Mouse (Mus musculus) forebrain, embryonic 12.5 days (tissue): ENCODE measurements around the gene Vdac1. TPM values are rescaled to one million over a fixed set of nuclear protein-coding genes. Genes with fewer than 3 reads are reported as not detected.

ENCODE experiments used
- ATAC-seq: fragments of 200-750 bp; cut with Nextera tagmentation; 2 replicates; pipeline ENCODE4 v1.8.0; 2017; ENCODE audit warnings: moderate TSS enrichment; ENCODE audit not compliant: low FRiP score
- H3K27ac ChIP-seq: fragments of 300-500 bp; sonication (generic); 2 replicates; pipeline ENCODE4 v1.5.1; 2016; ENCODE audit warnings: mild to moderate bottlenecking
- H3K27me3 ChIP-seq: fragments of 300-500 bp; sonication (generic); 2 replicates; pipeline ENCODE4 v1.6.1; 2016; ENCODE audit warnings: mild to moderate bottlenecking
- H3K36me3 ChIP-seq: fragments of 300-500 bp; sonication (generic); replicated peaks from 2 replicates; pipeline ENCODE4 v1.6.1; 2016; ENCODE audit warnings: mild to moderate bottlenecking
- H3K4me1 ChIP-seq: fragments of 300-500 bp; sonication (generic); 2 replicates; pipeline ENCODE4 v1.6.1; 2016
- H3K4me2 ChIP-seq: fragments of 300-500 bp; sonication (generic); 2 replicates; pipeline ENCODE4 v1.6.1; 2016; ENCODE audit warnings: mild to moderate bottlenecking, moderate library complexity
- H3K4me3 ChIP-seq: fragments of 300-500 bp; sonication (generic); replicated peaks from 2 replicates; pipeline ENCODE4 v1.5.1; 2016; ENCODE audit warnings: mild to moderate bottlenecking
- H3K9ac ChIP-seq: fragments of 300-500 bp; sonication (generic); 2 replicates; pipeline ENCODE4 v1.6.1; 2016; ENCODE audit warnings: mild to moderate bottlenecking
- H3K9me3 ChIP-seq: fragments of 300-500 bp; sonication (generic); 2 replicates; pipeline ENCODE4 v1.6.1; 2016
- WGBS: fragments of 180-500 bp; shearing (Covaris S2); methylation state at CpG from one replicate; pipeline ENCODE4 v1.1.7; 2016; 5-methylcytosine and 5-hydroxymethylcytosine counted together
- polyA plus RNA-seq: library from polyadenylated mRNA; unstranded; fragments of >200 nt; fragmentation: Nextera tagmentation; extraction: Ambion mirVana; gene quantifications from 2 replicates; pipeline ENCODE4 v1.2.1, GENCODE M21; 2016

The Vdac1 gene
- polyA plus RNA-seq, 1 experiment from 2014 or later, result 206 TPM

- Histone ChIP-seq H3K9me3 (no peaks in the 10 kb centered on the region), H3K4me1 (peaks cover 21% of the 10 kb centered on the region), H3K4me2 (no peak overlapping the region), H3K27ac (0 out of 2 replicates have a peak overlapping the region, but pooled peaks have one; percentile 25), H3K4me3 (no peak overlapping the region), H3K36me3 (no peaks in the 10 kb centered on the region), H3K9ac (no peak overlapping the region), H3K27me3 (no peaks in the 10 kb centered on the region)
- no peak for ATAC-seq
- 83% methylated on average over 7 of the region's 7 CpGs for WGBS
Measured at GRCm38 (mm10) chr11:52335924-52336323, 24.7 kb upstream of the Vdac1 start.

- no peak for ATAC-seq
- Histone ChIP-seq H3K27ac (no peak overlapping the region), H3K36me3 (no peaks in the 10 kb centered on the region), H3K4me2 (no peak overlapping the region), H3K4me1 (peaks cover 17% of the 10 kb centered on the region), H3K27me3 (no peaks in the 10 kb centered on the region), H3K9me3 (no peaks in the 10 kb centered on the region), H3K9ac (no peak overlapping the region), H3K4me3 (no peak overlapping the region)
- 64% methylated on average over 10 of the region's 10 CpGs for WGBS
Measured at GRCm38 (mm10) chr11:52337651-52338295, 22.9 kb upstream of the Vdac1 start.

- WGBS, result 84% methylated on average over 3 of the region's 3 CpGs
- H3K4me1 ChIP-seq, result peaks cover 13% of the 10 kb centered on the region
- no peaks in the 10 kb centered on the region for H3K9me3 ChIP-seq
- ATAC-seq, result no peak
- no peaks in the 10 kb centered on the region for H3K27me3 ChIP-seq
- no peaks in the 10 kb centered on the region for H3K36me3 ChIP-seq
- no peak overlapping the region for H3K4me3 ChIP-seq
- no peak overlapping the region for H3K9ac ChIP-seq
- no peak overlapping the region for H3K4me2 ChIP-seq
- H3K27ac ChIP-seq, result no peak overlapping the region
Measured at GRCm38 (mm10) chr11:52338351-52338750, 22.3 kb upstream of the Vdac1 start.

GRCm38 (mm10) chr11:52339098-52339497 lies 21.6 kb upstream of the Vdac1 start:
- Histone ChIP-seq H3K9me3 (no peaks in the 10 kb centered on the region), H3K9ac (no peak overlapping the region), H3K4me1 (peaks cover 11% of the 10 kb centered on the region), H3K4me3 (no peak overlapping the region), H3K27ac (no peak overlapping the region), H3K4me2 (no peak overlapping the region), H3K27me3 (no peaks in the 10 kb centered on the region), H3K36me3 (no peaks in the 10 kb centered on the region)
- no peak for ATAC-seq
- 94% methylated on average over 4 of the region's 4 CpGs for WGBS

GRCm38 (mm10) chr11:52339512-52339911 lies 21.1 kb upstream of the Vdac1 start:
- Histone ChIP-seq H3K4me2 (no peak overlapping the region), H3K27me3 (no peaks in the 10 kb centered on the region), H3K36me3 (no peaks in the 10 kb centered on the region), H3K4me1 (peaks cover 11% of the 10 kb centered on the region), H3K27ac (no peak overlapping the region), H3K9me3 (no peaks in the 10 kb centered on the region), H3K4me3 (no peak overlapping the region), H3K9ac (no peak overlapping the region)
- WGBS, result 96% methylated on average over 12 of the region's 12 CpGs
- no peak for ATAC-seq

- Histone ChIP-seq H3K27me3 (no peaks in the 10 kb centered on the region), H3K4me3 (no peak overlapping the region), H3K9ac (no peak overlapping the region), H3K27ac (no peak overlapping the region), H3K4me2 (no peak overlapping the region), H3K36me3 (no peaks in the 10 kb centered on the region), H3K9me3 (no peaks in the 10 kb centered on the region), H3K4me1 (peaks cover 11% of the 10 kb centered on the region)
- WGBS, result 88% methylated on average over 12 of the region's 12 CpGs
- ATAC-seq, result no peak
Measured at GRCm38 (mm10) chr11:52340123-52340864, 20.4 kb upstream of the Vdac1 start.

GRCm38 (mm10) chr11:52341001-52341400 lies 19.7 kb upstream of the Vdac1 start:
- ATAC-seq, result no peak
- H3K36me3 ChIP-seq, result no peaks in the 10 kb centered on the region
- no peak overlapping the region for H3K27ac ChIP-seq
- no peak overlapping the region for H3K4me3 ChIP-seq
- H3K9me3 ChIP-seq, result no peaks in the 10 kb centered on the region
- WGBS, result 62% methylated on average over 9 of the region's 9 CpGs
- H3K27me3 ChIP-seq, result no peaks in the 10 kb centered on the region
- no peak overlapping the region for H3K9ac ChIP-seq
- peaks cover 13% of the 10 kb centered on the region for H3K4me1 ChIP-seq
- H3K4me2 ChIP-seq, result no peak overlapping the region

- Histone ChIP-seq H3K27ac (no peak overlapping the region), H3K4me3 (no peak overlapping the region), H3K4me2 (no peak overlapping the region), H3K36me3 (no peaks in the 10 kb centered on the region), H3K9me3 (no peaks in the 10 kb centered on the region), H3K4me1 (peaks cover 15% of the 10 kb centered on the region), H3K27me3 (no peaks in the 10 kb centered on the region), H3K9ac (no peak overlapping the region)
- ATAC-seq, result no peak
- WGBS, result 86% methylated on average over 5 of the region's 5 CpGs
Measured at GRCm38 (mm10) chr11:52341476-52341875, 19.2 kb upstream of the Vdac1 start.

GRCm38 (mm10) chr11:52342296-52342695 lies 18.4 kb upstream of the Vdac1 start:
- H3K4me2 ChIP-seq, result no peak overlapping the region
- ATAC-seq, result no peak
- WGBS, result 83% methylated on average over 4 of the region's 4 CpGs

GRCm38 (mm10) chr11:52343162-52343561 lies 17.5 kb upstream of the Vdac1 start:
- H3K4me3 ChIP-seq, result no peak overlapping the region
- H3K4me2 ChIP-seq, result no peak overlapping the region
- 7% methylated on average over 6 of the region's 6 CpGs for WGBS
- H3K9ac ChIP-seq, result no peak overlapping the region
- H3K27me3 ChIP-seq, result no peaks in the 10 kb centered on the region
- no peak overlapping the region for H3K27ac ChIP-seq
- H3K36me3 ChIP-seq, result no peaks in the 10 kb centered on the region
- H3K4me1 ChIP-seq, result peaks cover 14% of the 10 kb centered on the region
- peak; percentile 49; the same call in 1 of the 2 replicates for ATAC-seq
- no peaks in the 10 kb centered on the region for H3K9me3 ChIP-seq

More at GRCm38 (mm10) chr11:52342296-52342695, 18.4 kb upstream of the Vdac1 start:
- Histone ChIP-seq H3K27ac (no peak overlapping the region), H3K4me3 (no peak overlapping the region), H3K27me3 (no peaks in the 10 kb centered on the region), H3K9ac (no peak overlapping the region), H3K36me3 (no peaks in the 10 kb centered on the region), H3K9me3 (no peaks in the 10 kb centered on the region), H3K4me1 (peaks cover 19% of the 10 kb centered on the region)

- ATAC-seq, result no peak
- Histone ChIP-seq H3K9me3 (no peaks in the 10 kb centered on the region), H3K27me3 (no peaks in the 10 kb centered on the region), H3K9ac (no peak overlapping the region), H3K36me3 (no peaks in the 10 kb centered on the region), H3K4me2 (no peak overlapping the region), H3K4me1 (peaks cover 14% of the 10 kb centered on the region), H3K4me3 (no peak overlapping the region), H3K27ac (no peak overlapping the region)
- 83% methylated on average over 12 of the region's 12 CpGs for WGBS
Measured at GRCm38 (mm10) chr11:52344991-52345777, 15.5 kb upstream of the Vdac1 start.

- Histone ChIP-seq H3K9ac (no peak overlapping the region), H3K4me1 (peaks cover 10% of the 10 kb centered on the region), H3K27me3 (no peaks in the 10 kb centered on the region), H3K9me3 (no peaks in the 10 kb centered on the region), H3K36me3 (no peaks in the 10 kb centered on the region), H3K4me2 (peak overlapping the region; percentile 46), H3K4me3 (peak overlapping the region; percentile 31), H3K27ac (0 out of 2 replicates have a peak overlapping the region, but pooled peaks have one; percentile 43)
- peak; percentile 33; the same call in 1 of the 2 replicates for ATAC-seq
- WGBS, result 17% methylated on average over 10 of the region's 12 CpGs
Measured at GRCm38 (mm10) chr11:52345939-52346634, 14.6 kb upstream of the Vdac1 start.
